Mouse (Mus musculus): ENCODE data around the gene Abcg8.

Gene Abcg8

DNA sequence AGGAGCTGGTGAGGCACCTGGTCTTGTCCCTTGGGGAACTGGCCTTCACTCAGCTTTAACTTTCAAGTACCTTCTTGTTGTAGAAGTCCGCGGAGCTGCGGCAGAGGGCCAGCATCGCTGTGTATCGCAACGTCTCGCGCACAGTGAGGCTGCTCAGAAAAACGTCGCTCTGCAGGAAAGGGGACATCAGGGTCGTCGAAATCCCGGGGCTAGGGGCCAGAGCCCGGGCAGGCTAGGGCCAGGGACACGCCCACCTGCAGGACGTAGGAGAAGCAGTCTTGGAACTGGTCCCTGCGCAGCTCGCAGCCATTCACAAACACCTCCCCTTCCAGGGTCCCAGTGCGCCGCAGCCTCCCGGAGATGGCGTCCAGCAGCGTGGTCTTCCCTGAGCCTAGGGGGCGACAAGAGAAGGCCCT, at the start of gene Abcg8:
Gene Abcg8 (plus strand): TSS at position 352 of the 416 bp plus-strand sequence.
- DNase-seq (ENCODE audit: low read depth) = no peak

DNA sequence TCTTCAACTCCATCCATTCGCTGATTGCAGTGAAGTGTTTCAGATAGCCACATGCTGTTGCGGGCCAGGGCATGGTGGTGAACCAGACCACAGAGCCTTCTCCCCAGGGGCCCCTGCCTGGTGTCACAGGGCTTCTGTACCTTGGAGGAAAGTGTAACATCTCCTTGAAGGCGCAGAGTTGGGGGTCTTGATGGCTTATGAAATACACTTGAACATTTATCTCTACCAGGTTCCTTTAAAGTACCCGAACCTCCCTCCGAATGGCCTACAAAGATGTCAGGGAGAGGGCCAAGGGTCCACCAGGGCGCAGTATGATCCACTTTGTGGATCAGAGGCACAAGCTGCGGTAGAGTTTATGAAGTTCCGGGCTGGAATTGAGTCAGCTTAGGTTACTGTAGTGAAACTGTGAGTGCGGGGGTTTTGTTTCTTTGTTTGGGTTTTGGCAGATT, 49.2 kb upstream of the Abcg8 start:
- peak; percentile 59 for DNase-seq (ENCODE audit: low read depth)

DNA sequence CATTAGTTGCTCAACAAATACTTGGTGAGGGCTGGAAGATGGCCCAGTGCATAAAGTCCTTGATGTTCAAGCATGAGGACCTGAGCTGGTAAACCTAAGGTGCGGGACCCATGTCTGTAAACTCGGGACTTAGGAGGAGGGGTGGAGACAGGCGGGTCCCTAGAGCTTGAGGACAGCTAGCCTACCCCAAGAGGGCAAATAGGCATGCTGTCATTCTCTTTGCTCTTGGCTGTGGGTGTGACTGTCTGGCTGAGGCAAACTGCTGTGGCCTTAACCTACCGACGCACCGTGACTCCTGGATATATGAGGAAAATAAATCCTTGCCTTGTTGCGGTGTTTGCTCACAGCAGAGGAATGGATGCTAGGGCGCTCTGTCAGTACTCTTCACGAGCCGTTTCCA, 48.4 kb upstream of the Abcg8 start:
- peak; percentile 12 for DNase-seq (ENCODE audit: low read depth)

DNA sequence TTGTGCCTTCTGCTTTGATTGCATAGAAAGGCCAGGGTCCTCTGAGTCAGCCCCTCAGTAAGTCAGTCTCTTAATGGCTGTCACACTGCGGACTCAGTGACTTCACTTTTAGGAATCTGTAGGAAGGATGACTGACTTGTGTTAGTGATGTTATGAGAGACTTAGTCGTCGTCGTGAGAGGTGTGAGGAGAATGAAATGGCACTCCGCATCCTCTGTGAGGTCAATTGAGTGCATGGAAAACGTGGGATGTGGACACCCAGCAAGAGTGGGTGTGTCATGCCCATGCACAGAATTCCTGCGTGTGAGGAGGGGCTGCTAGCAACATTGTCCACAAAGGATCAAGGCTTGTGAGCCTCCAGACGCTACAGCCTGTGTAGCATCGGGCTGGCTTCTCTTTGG, 47.5 kb upstream of the Abcg8 start:
- no peak for DNase-seq (ENCODE audit: low read depth)

DNA sequence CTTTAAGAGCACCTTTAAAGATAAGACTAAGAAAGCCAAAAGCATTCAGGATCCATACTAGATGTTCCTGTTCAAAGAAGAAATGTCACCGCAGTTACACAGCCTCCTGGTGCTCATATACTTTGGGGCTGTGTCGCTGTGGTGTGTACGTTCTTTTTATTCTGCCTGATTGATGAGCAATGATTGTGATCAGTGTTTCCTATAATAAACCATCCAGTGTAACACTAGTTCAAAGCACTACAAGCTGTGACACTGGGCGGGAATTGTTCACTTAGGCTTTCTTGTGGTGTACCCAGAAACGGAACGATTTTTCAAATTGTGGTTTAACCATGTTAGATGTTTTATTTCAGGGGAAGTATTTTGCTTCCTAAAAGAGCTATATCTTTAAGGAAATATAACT, 44.3 kb upstream of the Abcg8 start:
- DNase-seq (ENCODE audit: low read depth) = no peak

DNA sequence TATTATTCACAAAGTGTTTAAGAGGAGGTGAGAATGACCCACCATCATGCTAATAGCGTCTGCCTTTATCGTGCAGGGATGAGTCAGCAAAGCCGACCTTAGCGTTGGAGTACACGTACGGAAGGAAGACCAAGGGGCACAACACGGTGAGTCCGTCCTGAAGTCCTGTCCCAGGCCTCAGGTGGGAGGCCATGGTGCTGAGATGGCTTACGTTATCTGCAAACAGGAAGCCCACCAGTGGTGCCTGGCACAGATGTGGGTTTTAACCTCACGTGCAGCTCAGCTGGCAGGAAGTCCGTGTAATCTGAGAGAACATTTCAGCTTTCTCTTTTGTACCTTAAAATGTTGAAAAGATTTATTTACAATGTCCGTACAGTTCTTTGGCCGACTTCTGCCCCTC, 42.7 kb upstream of the Abcg8 start:
- no peak for DNase-seq (ENCODE audit: low read depth)

DNA sequence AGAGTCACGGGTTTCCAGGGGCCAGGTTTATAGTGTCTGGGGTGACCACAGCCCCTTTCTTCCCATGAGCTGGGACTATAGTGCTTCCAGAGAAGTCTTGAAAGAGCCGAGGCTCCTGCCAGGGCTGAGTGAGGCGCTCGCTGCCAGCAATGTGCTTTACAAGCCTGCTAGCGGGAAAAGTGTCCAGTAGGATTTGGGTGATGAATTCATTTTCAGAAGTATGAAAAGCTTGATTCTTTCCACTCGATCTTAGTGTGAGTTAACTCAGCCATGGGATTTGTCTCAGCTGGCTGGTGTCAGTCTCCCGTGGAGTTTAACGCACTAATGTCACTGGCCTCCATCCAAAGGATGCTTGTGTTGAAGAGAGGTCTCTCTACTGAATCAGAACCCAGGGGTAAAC, 39.8 kb upstream of the Abcg8 start:
- peak; percentile 40 for DNase-seq (ENCODE audit: low read depth)

DNA sequence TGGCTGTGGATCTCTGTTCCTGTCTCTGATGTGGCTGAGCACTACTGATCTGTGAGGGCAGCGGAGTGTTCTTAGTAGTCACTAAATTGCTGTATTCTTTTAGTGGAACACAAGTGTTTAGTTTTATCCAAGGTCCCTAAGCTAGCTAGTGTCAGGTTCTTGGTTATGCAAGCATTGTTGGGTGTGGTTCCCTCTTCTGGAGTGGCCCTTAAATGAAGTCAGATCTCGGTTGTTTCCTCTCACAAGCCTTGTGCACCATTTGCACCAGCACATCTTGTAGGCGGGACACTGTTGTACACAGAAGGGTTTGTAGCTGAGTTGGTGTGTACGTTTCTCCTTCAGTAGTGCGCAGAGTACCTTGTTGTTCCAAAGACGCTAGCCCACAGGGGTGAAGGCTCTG, 38.1 kb upstream of the Abcg8 start:
- no peak for DNase-seq (ENCODE audit: low read depth)

DNA sequence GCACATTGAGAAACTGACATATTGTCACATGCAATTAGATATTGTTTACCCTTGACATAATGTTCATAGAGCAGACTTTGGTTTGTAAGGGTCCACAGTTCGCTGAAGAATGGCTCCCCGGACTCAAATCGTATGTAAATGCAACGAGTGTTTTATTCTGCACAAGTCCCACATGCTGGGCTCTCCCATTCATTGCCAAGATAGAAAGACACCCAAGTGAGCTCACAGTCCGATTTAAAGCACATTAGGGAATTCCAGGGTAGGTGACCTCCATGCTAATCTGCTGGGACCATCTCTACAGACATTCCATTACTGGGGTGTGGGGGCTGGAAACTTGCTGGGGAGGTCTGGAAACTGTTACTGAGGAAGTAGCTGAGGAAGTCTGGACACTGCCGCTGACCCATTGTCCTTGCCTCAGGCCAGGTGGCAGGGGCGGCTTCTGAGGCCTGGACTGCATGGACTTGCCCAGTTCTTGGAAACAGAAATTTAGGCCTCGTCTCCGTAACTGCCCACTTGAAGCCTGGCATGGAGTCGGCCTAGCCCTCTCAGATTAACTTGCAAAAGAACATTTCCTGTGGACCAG, 36.2 kb upstream of the Abcg8 start:
- no peak for DNase-seq (ENCODE audit: low read depth)

DNA sequence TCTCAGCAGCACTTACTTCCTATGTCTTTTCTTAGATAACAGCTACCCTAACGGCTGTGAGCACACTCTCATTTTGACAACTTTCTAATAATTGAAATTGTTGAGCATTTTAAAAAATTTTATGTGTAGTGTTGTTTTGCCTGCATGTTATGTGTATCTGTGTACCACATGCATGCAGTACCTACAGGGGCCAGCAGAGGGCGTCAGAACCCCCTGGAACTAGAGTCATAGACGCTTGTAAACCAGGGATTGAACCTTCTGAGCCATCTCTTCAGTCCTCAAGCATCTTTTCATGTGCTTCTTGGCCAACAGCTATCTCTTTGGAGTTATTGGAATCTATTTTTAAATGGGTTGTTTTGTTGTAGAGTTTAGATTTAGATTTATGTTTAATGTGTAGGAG, 34.2 kb upstream of the Abcg8 start:
- peak; percentile 48 for DNase-seq (ENCODE audit: low read depth)

DNA sequence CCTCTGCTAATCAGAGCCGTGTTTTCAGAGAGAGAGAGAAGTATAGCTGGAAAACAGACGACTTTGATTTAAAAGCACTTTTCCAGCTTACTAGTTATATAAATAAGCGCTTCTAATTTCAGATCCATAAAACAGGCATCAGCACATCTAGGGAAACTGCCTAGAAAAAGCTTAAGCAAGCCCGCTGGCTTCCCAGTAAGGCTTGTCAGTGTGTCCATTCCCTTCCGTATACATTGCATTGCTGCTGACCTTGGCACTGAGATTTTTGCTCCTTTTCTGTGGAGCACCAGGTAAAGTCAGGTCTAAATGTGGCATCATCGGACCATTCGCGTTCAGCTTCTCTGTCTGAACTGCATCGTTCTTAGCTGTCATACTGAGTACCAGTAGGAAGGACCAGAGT, 33.8 kb upstream of the Abcg8 start:
- no peak for DNase-seq (ENCODE audit: low read depth)

DNA sequence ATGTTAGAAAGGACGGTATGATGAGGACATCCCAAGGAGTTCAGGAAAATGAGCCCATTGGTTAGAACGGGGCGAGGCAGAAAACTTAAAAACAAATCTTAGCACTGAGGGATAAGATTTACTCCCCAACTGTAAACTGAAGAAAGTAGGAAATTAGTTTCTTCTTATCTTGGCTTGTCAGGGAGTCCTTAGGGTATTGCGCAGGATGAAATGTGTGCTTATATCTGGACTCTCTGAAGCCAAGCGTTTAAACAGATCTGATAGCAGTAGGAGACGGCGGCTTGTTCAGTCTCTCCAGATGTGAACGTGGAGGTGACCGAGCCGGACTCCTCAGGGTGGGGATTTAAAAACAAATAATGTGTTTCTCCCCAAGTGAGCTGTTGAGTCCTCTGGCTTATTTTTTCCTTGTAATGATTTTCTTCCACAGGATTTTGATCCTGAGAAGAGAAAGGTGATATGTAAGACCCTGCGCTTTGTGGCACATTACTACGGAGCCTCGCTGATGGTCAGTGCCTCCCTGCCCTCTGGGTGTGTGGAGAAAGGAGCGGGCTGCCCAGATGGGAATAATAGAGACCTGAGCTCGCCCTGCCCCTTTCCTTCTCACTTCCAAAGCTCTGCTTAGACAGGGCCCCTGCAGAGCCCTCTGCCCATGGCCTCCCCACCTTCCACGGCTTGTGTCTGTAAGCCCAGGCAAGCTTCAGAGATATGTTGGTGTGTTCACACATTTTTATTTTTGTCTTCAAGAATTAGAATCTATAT, 31.6 kb upstream of the Abcg8 start:
- DNase-seq (ENCODE audit: low read depth) = no peak

DNA sequence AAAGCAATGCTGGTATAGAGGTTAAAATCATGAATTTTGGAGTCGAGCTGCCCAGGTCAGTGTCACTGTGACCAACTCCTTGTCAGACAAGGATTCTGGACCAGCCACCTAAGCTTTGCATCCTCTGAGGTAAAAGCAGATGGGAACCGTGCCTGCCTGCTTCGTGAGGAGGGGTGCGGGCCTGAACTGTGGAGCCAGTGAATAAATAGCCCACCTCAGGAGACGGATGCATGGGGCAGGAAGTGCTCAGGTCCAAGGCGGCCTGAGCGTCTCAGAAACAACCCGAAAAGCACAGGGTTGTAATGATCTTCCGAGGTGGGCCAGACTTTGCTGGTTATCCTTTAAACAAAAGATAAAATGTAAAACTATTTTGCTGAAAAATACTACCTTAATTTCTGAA, 31.0 kb upstream of the Abcg8 start:
- DNase-seq (ENCODE audit: low read depth) = no peak

DNA sequence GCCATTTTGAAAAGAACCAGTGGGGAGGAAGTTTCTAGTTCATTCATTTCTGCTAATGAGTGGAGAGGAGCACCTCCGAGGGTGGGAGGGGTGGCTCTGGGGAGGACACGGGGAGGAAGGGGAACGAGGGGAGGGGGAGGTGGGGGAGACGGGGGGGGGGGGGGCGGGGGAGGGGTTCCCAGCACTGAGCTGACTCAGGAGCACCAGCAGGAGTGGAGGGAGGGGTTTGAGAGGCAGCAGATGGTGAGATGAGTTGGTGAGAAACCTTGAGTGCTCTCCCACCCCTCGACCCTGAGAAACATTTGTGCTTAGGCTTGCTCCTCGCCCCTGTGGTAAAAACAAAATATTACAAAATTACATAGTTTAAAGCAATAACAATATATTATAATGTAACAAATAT, 30.2 kb upstream of the Abcg8 start:
- DNase-seq (ENCODE audit: low read depth) = no peak

DNA sequence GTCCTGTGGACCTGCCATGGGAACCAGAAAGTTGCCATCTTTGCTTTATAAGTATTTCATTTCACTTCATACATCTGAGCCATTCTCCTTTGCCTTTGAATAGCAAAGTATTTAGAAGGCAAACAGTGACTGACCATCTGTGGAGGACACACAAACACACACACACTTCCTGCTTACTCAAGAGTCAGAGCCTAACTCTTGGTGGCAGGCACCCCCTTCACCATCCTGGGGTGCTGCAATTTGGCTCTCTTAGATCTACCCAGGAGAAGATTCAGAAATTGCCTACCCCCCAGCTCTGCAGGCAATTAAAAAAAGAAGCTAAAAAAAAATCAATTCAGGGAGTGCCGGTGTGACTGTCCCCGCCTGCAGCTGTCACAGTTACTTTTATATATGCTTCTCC, 29.6 kb upstream of the Abcg8 start:
- no peak for DNase-seq (ENCODE audit: low read depth)

DNA sequence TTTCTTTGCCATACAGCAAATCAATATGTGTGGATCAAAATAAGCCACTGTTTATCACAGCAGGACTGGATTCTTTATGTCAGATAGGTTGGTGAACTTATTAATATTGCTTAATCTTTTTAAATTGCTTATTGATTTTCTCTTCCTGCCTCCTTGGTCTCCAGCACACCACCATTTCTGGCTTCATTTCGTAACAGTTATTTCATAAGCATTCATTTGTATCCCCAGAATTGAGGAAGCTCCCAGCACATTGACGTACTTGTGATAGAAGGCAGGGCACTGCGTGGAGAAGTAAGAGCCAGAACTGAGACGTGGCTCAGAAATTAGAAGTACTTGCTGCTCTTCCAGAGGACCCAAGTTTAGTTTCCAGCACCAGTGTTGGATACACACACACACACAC, 28.5 kb upstream of the Abcg8 start:
- no peak for DNase-seq (ENCODE audit: low read depth)

DNA sequence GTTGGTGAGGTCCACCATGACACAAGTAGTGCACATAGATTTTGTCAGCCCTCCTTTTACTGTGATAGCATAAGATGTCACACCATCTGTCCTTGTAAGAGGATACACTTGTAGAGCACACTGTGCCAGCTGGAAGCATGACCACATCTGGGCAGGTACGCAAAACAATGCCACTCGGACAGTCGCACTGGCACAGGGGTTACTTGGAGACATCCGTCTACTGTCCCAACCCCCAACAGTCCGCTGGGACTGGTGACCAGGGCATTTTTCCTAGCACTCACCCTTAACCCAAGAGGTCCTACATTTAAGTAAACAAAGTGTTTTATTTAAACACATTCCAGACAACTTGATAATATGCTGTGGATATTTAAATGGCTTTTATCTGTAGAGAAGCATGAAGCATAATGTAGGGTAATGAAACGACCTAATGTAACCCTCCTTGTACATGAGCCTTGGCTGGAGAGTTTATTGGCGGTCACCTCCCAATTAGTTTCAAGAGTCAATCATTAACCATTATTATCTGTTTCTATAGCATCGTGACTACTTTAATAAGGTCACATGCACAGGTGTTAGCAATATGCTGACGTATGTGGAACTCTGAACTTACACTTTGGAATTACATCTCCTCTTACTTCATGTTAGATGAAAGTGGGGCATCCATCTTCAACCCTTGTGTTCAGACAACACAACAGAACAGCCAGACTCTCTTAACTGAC, 25.6 kb upstream of the Abcg8 start:
- no peak for DNase-seq (ENCODE audit: low read depth)

DNA sequence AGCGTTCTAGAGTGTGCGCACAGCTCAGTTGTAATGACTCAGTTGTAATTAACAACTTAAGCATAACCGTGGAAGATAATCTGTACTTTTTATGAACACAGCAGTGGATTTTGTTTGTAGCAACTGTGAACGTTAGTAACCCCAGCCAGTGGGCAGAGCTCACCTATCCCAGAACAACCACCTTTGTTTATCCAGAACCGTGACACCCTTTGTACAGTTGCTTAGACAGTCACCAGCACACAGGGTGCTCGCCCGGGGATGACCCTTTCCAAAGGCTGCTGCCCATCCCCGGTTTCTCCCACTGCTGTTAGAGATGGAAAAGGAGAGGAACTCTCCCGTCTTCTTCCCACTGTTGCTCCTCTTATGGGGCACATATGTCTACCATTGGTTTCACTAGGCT, 22.6 kb upstream of the Abcg8 start:
- DNase-seq (ENCODE audit: low read depth) = no peak

DNA sequence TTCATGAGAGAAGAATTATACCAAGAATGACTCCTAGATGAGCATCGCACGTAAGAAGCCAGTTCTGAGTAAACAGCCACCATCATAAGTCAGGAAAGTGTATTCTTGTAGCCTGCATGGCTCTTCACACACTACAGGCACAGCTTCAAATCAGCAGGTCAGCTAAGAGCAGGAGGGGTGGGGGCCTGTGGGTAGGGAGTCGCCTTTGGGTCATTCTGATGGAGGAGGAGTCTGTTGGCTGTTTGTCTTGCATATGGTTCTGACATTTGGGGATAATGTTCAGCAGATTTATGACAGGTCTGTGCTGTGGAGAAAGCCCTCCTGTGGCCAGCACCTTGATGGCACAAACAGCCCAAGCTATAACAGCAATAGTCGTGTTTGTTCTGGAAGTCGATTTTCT, 19.9 kb upstream of the Abcg8 start:
- DNase-seq (ENCODE audit: low read depth) = no peak

DNA sequence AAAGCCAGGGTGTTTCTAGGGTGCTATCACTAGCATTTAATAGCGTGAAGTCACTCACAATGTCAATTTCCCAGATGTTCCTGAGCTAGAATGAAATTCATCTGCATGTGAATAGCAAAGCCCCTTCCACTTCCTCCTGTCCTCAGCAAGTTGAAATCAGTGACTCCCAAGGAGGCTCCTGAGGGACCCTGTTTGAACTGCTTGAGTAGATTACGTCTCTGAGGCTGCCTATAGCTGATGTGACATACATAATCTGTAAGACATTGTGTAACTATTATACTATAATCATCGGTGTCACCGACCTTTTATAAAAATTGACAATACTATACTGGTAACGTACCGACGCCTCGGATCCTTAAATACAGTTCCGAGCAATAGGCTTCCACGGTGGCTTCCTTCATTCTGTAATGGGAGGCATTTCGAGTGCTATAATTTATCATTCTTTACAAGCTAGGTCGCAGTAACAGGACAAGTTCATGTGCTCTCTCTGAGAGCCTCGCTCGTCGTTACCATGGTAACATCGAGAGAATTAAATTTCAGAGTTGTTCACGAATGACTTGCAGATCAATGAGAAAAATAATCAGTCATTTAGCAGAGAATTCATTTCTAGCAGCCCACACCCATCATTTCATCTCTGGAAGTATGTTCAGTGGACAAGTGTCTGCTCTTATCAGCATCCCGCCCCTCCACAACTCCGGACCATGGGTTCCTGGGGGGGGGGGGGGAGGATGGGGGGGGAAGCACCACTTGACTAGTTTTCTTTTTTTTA, 19.3 kb upstream of the Abcg8 start:
- no peak for DNase-seq (ENCODE audit: low read depth)

DNA sequence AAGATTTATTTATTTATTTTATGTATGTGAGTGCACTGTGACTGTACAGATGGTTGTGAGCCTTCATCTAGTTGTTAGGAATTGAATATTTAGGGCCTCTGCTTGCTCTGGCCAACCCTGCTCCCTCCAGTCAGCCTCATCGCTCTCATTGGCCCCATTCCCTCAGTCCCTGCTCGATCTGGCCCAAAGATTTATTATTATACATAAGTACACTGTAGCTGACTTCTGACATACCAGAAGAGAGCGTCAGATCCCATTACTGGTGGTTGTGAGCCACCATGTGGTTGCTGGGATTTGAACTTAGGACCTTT, 18.7 kb upstream of the Abcg8 start:
- DNase-seq (ENCODE audit: low read depth) = peak; percentile 50

DNA sequence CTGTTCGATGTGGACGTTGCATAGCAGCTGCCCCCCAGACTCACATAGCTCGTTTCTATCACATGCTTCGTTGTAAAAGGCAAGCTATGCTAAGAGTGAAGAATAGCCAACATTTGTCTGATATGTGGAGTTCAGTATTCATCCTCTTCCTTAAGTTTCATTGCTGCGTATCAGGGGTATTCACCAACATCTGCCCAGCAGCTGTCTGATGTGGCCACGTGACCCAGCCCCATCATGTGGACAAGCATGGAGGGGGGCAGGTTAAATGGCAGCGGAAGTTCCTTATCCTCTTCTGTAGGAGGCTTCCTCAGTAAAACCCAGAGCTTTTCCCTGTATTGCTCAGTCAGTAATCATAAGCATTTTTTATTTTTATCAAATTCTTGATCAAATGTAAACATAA, 18.3 kb upstream of the Abcg8 start:
- no peak for DNase-seq (ENCODE audit: low read depth)

DNA sequence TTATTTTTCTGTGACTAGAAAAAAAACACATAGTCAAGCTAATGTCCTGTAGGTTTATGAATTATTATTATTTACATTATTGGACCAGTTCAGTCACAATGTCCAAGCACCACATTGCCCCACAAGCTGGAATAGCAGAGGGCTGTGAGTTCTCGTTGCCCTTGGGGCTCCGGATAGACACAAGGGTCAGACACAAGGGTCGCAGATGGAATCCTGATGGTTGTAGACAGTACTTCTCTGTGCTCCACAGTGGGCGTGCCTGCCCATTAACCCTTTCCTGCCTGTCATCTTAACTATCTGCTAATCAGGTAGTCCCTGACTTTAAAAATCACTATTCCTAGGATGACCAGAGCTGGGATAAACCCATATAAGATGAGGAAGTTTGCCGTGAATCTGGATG, 17.9 kb upstream of the Abcg8 start:
- DNase-seq (ENCODE audit: low read depth) = no peak
